Mouse (Mus musculus) adrenal gland, postnatal 14 days (tissue): Measurements from ENCODE around the gene Olfr1231. TPM values are rescaled to one million over a fixed set of nuclear protein-coding genes. Genes with fewer than 3 reads are reported as not detected.

Experiments
- DNase-seq: peaks from one replicate; pipeline ENCODE4 v3.0.0; 2021; ENCODE audit warnings: mixed read lengths
- long read RNA-seq, 2 experiments: library from polyadenylated mRNA; stranded (forward); transcript quantifications; one replicate each; pipeline ENCODE4 v2.0.0; 2021
- total RNA-seq: library from RNA; stranded (reverse); gene quantifications from 2 replicates; pipeline ENCODE4 v1.2.3, GENCODE M21; 2021

Gene Olfr1231
- total RNA-seq = not detected in 2 replicates
- long read RNA-seq, experiment 1 = 0 reads
- long read RNA-seq, experiment 2 = 0 reads

- DNase-seq = no peak
Measured at GRCm38 (mm10) chr2:89306974-89307373, at the start of gene Olfr1231. Gene Olfr1231 (minus strand): TSS chr2:89307074.

GRCm38 (mm10) chr2:89342298-89342697 lies 35.4 kb upstream of the Olfr1231 start, which contains the start of gene Olfr1233:
Gene Olfr1233 (minus strand): TSS chr2:89342398.
- DNase-seq = no peak

GRCm38 (mm10) chr2:89329575-89329974 lies 22.7 kb upstream of the Olfr1231 start, which contains the start of gene Olfr1232:
Gene Olfr1232 (minus strand): TSS chr2:89329675.
- no peak for DNase-seq

- no peak for DNase-seq
Measured at GRCm38 (mm10) chr2:89297168-89297567, 9.7 kb downstream of the Olfr1231 start, which contains the start of gene Olfr1230. Gene Olfr1230 (minus strand): TSS chr2:89297268.

GRCm38 (mm10) chr2:89287914-89288313 lies 19.0 kb downstream of the Olfr1231 start, which contains the start of gene Olfr1229:
Gene Olfr1229 (minus strand): TSS chr2:89288014.
- no peak for DNase-seq

GRCm38 (mm10) chr2:89253962-89254361 lies 52.9 kb downstream of the Olfr1231 start, which contains the start of gene Olfr1228:
Gene Olfr1228 (minus strand): TSS chr2:89254062.
- no peak for DNase-seq

Other genes with a start within 250 kb of the Olfr1231 start
- gene Olfr1218, start 245.9 kb downstream of the Olfr1231 start, total RNA-seq = not detected in 2 replicates
- gene Olfr1219, start 223.6 kb downstream of the Olfr1231 start, total RNA-seq = not detected in 2 replicates
- gene Olfr1220, start 200.2 kb downstream of the Olfr1231 start, total RNA-seq = not detected in 2 replicates
- gene Olfr1221, start 189.8 kb downstream of the Olfr1231 start, total RNA-seq = not detected in 2 replicates
- not detected in 2 replicates for gene Olfr1222, start 174.0 kb downstream of the Olfr1231 start, total RNA-seq
- gene Olfr1223, start 155.5 kb downstream of the Olfr1231 start, total RNA-seq = not detected in 2 replicates
- not detected in 2 replicates for gene Olfr1224-ps1, start 143.0 kb downstream of the Olfr1231 start, total RNA-seq
- not detected in 2 replicates for gene Olfr1225, start 132.4 kb downstream of the Olfr1231 start, total RNA-seq
- gene Olfr1226, start 107.0 kb downstream of the Olfr1231 start, total RNA-seq = not detected in 2 replicates
- gene Olfr1228, start 53.0 kb downstream of the Olfr1231 start, total RNA-seq = not detected in 2 replicates
- not detected in 2 replicates for gene Olfr1229, start 19.1 kb downstream of the Olfr1231 start, total RNA-seq
- not detected in 2 replicates for gene Olfr1230, start 9.8 kb downstream of the Olfr1231 start, total RNA-seq
- gene Olfr1232, start 22.6 kb upstream of the Olfr1231 start, total RNA-seq = not detected in 2 replicates
- not detected in 2 replicates for gene Olfr1233, start 35.3 kb upstream of the Olfr1231 start, total RNA-seq
- gene Olfr1234, start 57.8 kb upstream of the Olfr1231 start, total RNA-seq = not detected in 2 replicates
- not detected in 2 replicates for gene Olfr1238, start 102.6 kb upstream of the Olfr1231 start, total RNA-seq
- gene Olfr1239, start 113.3 kb upstream of the Olfr1231 start, total RNA-seq = not detected in 2 replicates
- gene Olfr1240, start 135.9 kb upstream of the Olfr1231 start, total RNA-seq = not detected in 2 replicates
- not detected in 2 replicates for gene Olfr1241, start 180.1 kb upstream of the Olfr1231 start, total RNA-seq
- gene Olfr1242, start 191.3 kb upstream of the Olfr1231 start, total RNA-seq = not detected in 2 replicates
- not detected in 2 replicates for gene Olfr1243, start 224.4 kb upstream of the Olfr1231 start, total RNA-seq